Mouse (Mus musculus) embryonic stem cell, embryonic (primary cell): Measurements from ENCODE around the gene Lsm4.

ENCODE experiments used
- CTCF ChIA-PET, 4 experiments: fragments of 300-600 bp in 2 of 4; fragments of 350-600 bp in 2 of 4; sonication (Branson Sonifier 250); formaldehyde crosslinking; loops; one replicate each; lab custom pipeline; 2022; ENCODE audit warnings: inconsistent platforms in 2 of 4; lab: Charles Lee
- POLR2A ChIA-PET, 4 experiments: fragments of 300-600 bp in 2 of 4; fragments of 350-600 bp in 2 of 4; sonication (Branson Sonifier 250); formaldehyde crosslinking; loops; one replicate each; lab custom pipeline; 2022; ENCODE audit warnings: antibody characterized with exemption in 4 of 4, inconsistent platforms in 1 of 4; lab: Charles Lee

The Lsm4 gene

GRCm38 (mm10) chr8:70678679-70679078, 5.6 kb downstream of the Lsm4 start:
- ChIA-PET POLR2A (interaction anchor here in 3 of 4 experiments (1.0 to 21.3 kb wide), 10 partner anchors 10 to 161 kb away, joined by 3 to 1467 read pairs (median 7); partner anchors contain the start of genes Jund (in 3 of the 3), Iqcn (in 2 of the 3), Arrdc2 (in 1 of the 3) and Pgpep1 (in 1 of the 3)), CTCF (interaction anchor here in 1 of 4 experiments (0.6 kb wide), 2 partner anchors 116 to 166 kb away, joined by 3 read pairs; no protein-coding TSS in a partner anchor)

DNA sequence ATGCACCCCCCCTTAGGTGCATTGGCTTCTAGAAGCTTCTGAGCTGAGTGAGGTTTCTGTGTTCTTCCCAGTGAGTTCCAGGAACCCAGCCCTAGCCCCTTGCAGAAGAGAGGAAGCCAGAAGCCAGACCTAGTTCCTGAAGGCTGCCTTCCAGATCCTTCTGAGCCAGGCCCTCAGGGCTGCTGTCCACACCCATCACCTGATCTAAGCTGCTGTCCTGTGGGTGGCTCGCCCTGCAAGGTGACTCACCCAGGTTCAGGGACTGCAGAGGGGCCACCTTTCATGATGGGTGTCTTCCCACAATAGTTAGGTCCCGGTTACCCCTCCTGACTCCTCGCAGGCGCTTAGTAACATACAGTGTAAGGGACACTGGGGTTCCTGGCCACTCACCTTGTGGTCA, 6.4 kb downstream of the Lsm4 start:
- ChIA-PET CTCF (interaction anchor here in 2 of 4 experiments (0.6 to 1.4 kb wide), 2 partner anchors 11 kb away, joined by 3 to 4 read pairs; no protein-coding TSS in a partner anchor), POLR2A (interaction anchor here (1.0 to 21.3 kb wide), 15 partner anchors 10 to 160 kb away, joined by 3 to 1467 read pairs (median 5); partner anchors contain the start of genes Jund (in 3 of the 4), Iqcn (in 2 of the 4), Arrdc2 (in 1 of the 4) and Pgpep1 (in 1 of the 4))

DNA sequence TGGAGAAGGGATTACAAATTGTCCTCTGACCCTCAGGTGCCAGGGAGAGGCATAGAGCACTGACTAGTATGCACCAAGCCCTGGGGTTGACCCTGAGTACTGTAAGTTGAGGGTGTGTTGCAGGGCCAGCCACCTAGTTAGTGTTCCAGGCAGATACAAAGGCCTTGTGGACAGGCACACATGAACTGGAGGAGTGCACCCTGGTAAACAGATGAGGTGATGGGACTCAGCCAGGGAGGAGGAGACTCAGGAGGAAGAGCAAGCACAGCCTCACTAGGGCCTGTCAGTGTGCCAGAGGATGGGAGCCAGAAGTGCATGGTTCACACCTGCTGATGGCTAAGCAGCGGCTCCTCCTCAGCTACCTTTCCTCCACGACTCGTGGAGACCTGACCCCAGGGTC, 7.0 kb downstream of the Lsm4 start:
- POLR2A ChIA-PET: interaction anchor here (0.6 to 21.3 kb wide), 11 partner anchors 11 to 159 kb away, joined by 3 to 1467 read pairs (median 5); partner anchors contain the start of genes Jund (in 3 of the 4), Iqcn (in 2 of the 4), Arrdc2 (in 1 of the 4) and Pgpep1 (in 1 of the 4)

GRCm38 (mm10) chr8:70681410-70681809, 8.4 kb downstream of the Lsm4 start:
- ChIA-PET POLR2A (interaction anchor here in 3 of 4 experiments (0.6 to 24.5 kb wide), 9 partner anchors 1 to 182 kb away, joined by 3 to 1467 read pairs (median 18); partner anchors contain the start of genes Iqcn (in 2 of the 3), Jund (in 2 of the 3), Lsm4 (in 2 of the 3) and Pgpep1 (in 2 of the 3)), CTCF (interaction anchor here in 3 of 4 experiments (0.7 to 1.1 kb wide), 4 partner anchors 9 to 28 kb away, joined by 3 to 10 read pairs (median 3); partner anchors contain the start of gene Lsm4 (in 1 of the 3))

More for the DNA sequence above, 7.0 kb downstream of the Lsm4 start:
- CTCF ChIA-PET: interaction anchor here in 1 of 4 experiments (1.4 kb wide), 1 partner anchor 11 kb away, joined by 4 read pairs; no protein-coding TSS in a partner anchor

DNA sequence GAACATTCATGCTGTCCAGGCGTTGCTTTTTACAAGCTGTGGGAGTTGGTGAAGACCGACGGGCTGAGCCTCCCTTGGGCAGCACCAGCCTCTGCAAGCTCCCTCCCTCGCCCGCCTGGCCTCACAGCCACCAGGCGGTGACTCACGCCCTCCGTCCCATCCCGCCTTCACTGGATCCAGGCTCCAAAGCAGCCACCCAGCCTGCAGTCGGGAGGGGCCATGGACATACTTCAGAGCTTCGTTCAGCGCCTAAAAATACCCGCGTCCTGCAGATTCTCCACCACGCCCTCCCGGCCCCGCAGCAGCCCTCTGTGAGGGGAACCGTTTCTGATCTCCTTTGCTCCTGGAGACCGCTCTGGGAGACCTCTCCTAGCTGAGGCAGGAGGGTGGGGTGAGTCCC, 9.1 kb downstream of the Lsm4 start:
- POLR2A ChIA-PET: interaction anchor here (0.5 to 24.5 kb wide), 36 partner anchors 2 to 1887 kb away, joined by 3 to 1467 read pairs (median 4); partner anchors contain the start of genes Lsm4 (in 4 of the 4), Jund (in 3 of the 4), Pgpep1 (in 3 of the 4) and Arrdc2 (in 2 of the 4)
- CTCF ChIA-PET: interaction anchor here in 3 of 4 experiments (0.6 to 1.8 kb wide), 9 partner anchors 9 to 683 kb away, joined by 3 to 10 read pairs (median 3); partner anchors contain the start of genes Gm3336 (in 2 of the 3) and Lsm4 (in 2 of the 3)

DNA sequence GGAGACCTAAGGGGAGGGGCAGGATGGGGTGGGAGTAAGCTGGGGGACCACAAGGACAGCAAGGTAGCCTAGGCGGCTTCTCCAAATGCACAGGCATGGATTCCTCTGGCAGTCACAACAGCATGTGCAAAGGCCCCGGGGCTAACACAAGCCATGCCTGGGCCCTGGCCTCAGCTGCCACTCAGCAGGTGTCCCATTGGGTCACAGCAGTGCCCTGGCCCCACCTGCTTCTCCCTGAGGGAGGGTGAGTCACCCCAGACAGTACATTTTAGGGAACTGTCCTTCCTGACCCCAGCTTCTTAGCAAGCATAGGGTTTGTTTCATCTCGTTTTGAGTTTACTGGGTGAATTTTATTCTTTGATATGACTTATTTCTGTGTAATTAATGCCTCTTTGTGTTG, 9.6 kb downstream of the Lsm4 start:
- POLR2A ChIA-PET: interaction anchor here (0.5 to 24.5 kb wide), 34 partner anchors 3 to 1888 kb away, joined by 3 to 1467 read pairs (median 4); partner anchors contain the start of genes Lsm4 (in 4 of the 4), Jund (in 3 of the 4), Pgpep1 (in 3 of the 4) and Arrdc2 (in 2 of the 4)
- CTCF ChIA-PET: interaction anchor here in 3 of 4 experiments (0.6 to 1.8 kb wide), 8 partner anchors 10 to 36 kb away, joined by 3 to 10 read pairs (median 3); partner anchors contain the start of genes Lsm4 (in 3 of the 3) and Gm3336 (in 2 of the 3)

DNA sequence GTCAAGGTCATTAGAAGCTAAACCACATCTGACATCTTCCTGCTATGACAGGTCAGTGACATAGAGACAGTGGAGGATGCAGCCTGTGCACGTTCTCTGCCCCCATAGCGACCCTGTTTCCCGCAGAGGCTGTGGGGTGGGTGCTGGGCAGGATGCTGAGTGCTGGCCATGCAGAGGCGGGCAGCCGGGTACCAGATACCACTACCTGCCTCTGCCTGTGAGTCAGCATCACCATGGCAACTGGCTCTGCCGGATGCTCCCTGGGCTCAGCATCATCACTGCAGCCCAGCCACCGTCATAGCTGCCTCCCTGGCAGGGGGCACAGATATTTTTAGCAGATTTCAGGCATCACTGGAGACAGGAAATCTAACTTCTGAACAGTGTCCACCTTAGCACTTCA, 11.2 kb downstream of the Lsm4 start:
- POLR2A ChIA-PET: interaction anchor here in 3 of 4 experiments (1.1 to 24.5 kb wide), 10 partner anchors 4 to 155 kb away, joined by 4 to 1467 read pairs (median 28); partner anchors contain the start of genes Jund (in 3 of the 3), Lsm4 (in 3 of the 3), Iqcn (in 2 of the 3) and Arrdc2 (in 1 of the 3)
- CTCF ChIA-PET: interaction anchor here in 2 of 4 experiments (1.5 to 1.8 kb wide), 2 partner anchors 12 to 54 kb away, joined by 3 to 4 read pairs; partner anchors contain the start of gene Lsm4 (in 1 of the 2)

- ChIA-PET POLR2A (interaction anchor here in 3 of 4 experiments (0.6 to 24.5 kb wide), 6 partner anchors 6 to 167 kb away, joined by 3 to 1467 read pairs (median 196); partner anchors contain the start of genes Jund (in 3 of the 3), Iqcn (in 2 of the 3) and Lsm4 (in 2 of the 3)), CTCF (no interaction called here)
These were observed 14.5 kb downstream of the Lsm4 start for GRCm38 (mm10) chr8:70687576-70687975.

DNA sequence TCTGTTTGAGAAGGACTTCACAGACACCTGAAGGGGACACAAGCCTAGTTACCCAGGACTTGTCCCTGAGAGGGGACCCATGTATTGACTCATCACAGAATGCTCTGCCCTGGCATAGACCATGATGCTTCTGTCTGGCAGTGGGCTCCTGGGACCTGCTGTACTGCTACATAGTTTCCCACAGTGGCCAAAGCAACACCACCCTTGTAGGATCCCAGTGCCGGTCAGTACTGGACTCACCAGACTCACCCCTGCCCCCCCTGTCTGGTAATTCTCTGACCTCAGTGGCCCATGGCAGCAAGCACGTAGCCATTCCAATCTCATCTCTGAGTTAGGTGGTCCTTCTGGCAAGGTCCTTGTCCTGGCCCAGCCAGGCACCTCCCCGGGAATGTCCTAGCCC, 15.1 kb downstream of the Lsm4 start:
- POLR2A ChIA-PET: interaction anchor here in 3 of 4 experiments (1.6 to 24.5 kb wide), 7 partner anchors 6 to 176 kb away, joined by 4 to 1467 read pairs (median 127); partner anchors contain the start of genes Jund (in 3 of the 3), Iqcn (in 2 of the 3) and Lsm4 (in 2 of the 3)
- CTCF ChIA-PET: no interaction called here

- POLR2A ChIA-PET: interaction anchor here in 3 of 4 experiments (0.6 to 24.5 kb wide), 17 partner anchors 4 to 715 kb away, joined by 3 to 1467 read pairs (median 5); partner anchors contain the start of genes Jund (in 3 of the 3), Lsm4 (in 3 of the 3), Iqcn (in 2 of the 3) and Pgpep1 (in 2 of the 3)
These were observed 16.9 kb downstream of the Lsm4 start for GRCm38 (mm10) chr8:70689892-70690390.

GRCm38 (mm10) chr8:70691230-70691629, 18.2 kb downstream of the Lsm4 start:
- POLR2A ChIA-PET: interaction anchor here in 3 of 4 experiments (0.6 to 24.5 kb wide), 38 partner anchors 7 to 897 kb away, joined by 3 to 1467 read pairs (median 5); partner anchors contain the start of genes Lsm4 (in 3 of the 3), Arrdc2 (in 2 of the 3), Pgpep1 (in 2 of the 3) and Gm3336 (in 1 of the 3)
- CTCF ChIA-PET: interaction anchor here in 2 of 4 experiments (1.0 to 1.3 kb wide), 4 partner anchors 16 to 62 kb away, joined by 3 to 7 read pairs (median 4); partner anchors contain the start of gene Lsm4 (in 1 of the 2)

More at GRCm38 (mm10) chr8:70689892-70690390, 16.9 kb downstream of the Lsm4 start:
- CTCF ChIA-PET: interaction anchor here in 1 of 4 experiments (0.5 kb wide), 1 partner anchor 140 kb away, joined by 4 read pairs; no protein-coding TSS in a partner anchor

DNA sequence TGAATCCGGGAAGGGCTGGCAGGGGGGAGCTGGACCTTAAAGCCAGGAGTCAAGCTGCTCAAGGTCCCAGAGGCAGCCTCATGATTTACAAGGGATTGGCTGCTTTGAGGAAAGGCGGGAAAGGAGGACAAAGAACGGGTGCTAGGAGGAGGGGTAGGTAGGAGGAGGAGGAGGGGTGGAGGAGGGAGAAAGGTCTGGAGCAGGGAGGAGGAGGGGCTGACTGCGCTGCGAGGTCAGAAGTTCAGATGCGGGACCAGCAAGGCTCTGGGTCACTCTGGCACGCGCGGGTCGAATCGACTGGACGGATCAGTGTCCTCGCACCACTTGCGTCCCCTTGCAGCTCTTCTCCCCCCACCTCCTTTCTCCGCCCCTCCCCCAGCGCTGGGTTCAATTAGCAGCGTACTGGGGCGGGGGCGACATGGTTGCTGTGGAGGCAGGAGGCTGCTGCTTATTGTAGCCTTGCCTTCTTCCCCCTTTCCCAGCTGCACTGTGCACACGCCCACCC, 18.7 kb downstream of the Lsm4 start:
- ChIA-PET CTCF (interaction anchor here in 2 of 4 experiments (1.0 to 1.3 kb wide), 4 partner anchors 17 to 62 kb away, joined by 3 to 7 read pairs (median 4); partner anchors contain the start of gene Lsm4 (in 1 of the 2)), POLR2A (interaction anchor here in 3 of 4 experiments (0.6 to 24.5 kb wide), 42 partner anchors 7 to 897 kb away, joined by 3 to 1467 read pairs (median 4); partner anchors contain the start of genes Lsm4 (in 3 of the 3), Arrdc2 (in 2 of the 3), Pgpep1 (in 2 of the 3) and Gm3336 (in 1 of the 3))

DNA sequence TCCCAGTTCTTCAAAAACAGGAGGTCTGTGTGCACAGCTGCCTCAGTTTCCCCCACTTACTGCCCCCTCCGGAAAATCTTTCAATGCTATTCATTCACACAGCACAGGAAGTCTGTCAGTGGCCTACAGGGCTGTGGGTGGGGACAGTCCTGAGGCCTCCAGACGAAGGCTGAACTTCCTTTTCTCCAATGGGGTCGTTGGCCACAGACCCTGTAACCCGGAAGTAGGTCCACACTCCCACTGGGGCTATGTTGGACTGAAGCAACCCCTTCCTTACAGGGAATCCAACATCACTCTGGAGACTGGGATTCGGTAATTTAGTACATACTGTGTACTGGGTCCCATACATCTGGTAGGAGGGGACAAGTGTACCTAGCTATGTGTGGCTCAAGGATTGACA, 20.6 kb downstream of the Lsm4 start:
- CTCF ChIA-PET: interaction anchor here in 3 of 4 experiments (0.6 to 1.2 kb wide), 4 partner anchors 20 to 179 kb away, joined by 3 to 4 read pairs (median 4); partner anchors contain the start of gene Lsm4 (in 1 of the 3)
- POLR2A ChIA-PET: interaction anchor here (0.6 to 24.5 kb wide), 13 partner anchors 9 to 977 kb away, joined by 3 to 1467 read pairs (median 4); partner anchors contain the start of genes Lsm4 (in 4 of the 4), Arrdc2 (in 2 of the 4) and Mast3 (in 1 of the 4)

DNA sequence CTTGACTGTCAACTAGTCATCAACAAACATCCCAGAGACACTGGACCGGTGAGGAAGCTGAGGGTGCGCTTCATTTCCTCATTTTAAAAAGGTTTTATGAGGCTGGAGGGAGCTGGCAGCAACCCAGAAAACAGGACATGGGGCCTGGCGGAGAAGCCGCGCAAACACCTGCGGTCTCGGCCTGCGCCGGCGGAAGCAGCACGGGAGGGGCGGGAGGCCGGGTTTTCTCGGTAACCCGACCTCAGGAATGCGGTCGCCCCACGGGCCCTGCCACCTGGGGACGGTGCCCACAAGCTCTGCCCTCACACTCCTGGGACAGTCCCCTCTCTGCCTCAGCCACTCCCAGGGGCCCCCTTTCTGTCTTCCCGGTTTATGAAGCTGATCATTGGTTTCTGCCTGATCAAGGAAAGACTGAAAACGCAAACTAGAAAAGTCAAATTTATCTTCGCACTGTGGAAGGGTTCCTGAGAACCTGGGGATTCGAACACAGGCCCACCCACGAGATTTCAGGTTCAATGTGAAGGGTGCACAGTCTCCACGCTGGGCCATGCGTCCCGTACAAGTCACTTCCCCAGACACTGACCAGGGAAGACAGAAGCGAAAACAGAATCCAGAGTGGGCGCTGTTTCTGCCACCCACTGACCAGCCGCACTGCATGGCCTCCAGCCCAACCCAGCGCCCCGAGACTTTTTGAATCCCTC, 22.4 kb downstream of the Lsm4 start:
- CTCF ChIA-PET: interaction anchor here in 1 of 4 experiments (1.5 to 7.5 kb wide), 2 partner anchors 22 to 56 kb away, joined by 8 to 93 read pairs; partner anchors contain the start of gene Lsm4
- POLR2A ChIA-PET: interaction anchor here (0.8 to 24.5 kb wide), 44 partner anchors 9 to 198 kb away, joined by 3 to 1467 read pairs (median 16); partner anchors contain the start of genes Lsm4 (in 4 of the 4), Mpv17l2 (in 3 of the 4), Arrdc2 (in 2 of the 4) and Pgpep1 (in 2 of the 4)

DNA sequence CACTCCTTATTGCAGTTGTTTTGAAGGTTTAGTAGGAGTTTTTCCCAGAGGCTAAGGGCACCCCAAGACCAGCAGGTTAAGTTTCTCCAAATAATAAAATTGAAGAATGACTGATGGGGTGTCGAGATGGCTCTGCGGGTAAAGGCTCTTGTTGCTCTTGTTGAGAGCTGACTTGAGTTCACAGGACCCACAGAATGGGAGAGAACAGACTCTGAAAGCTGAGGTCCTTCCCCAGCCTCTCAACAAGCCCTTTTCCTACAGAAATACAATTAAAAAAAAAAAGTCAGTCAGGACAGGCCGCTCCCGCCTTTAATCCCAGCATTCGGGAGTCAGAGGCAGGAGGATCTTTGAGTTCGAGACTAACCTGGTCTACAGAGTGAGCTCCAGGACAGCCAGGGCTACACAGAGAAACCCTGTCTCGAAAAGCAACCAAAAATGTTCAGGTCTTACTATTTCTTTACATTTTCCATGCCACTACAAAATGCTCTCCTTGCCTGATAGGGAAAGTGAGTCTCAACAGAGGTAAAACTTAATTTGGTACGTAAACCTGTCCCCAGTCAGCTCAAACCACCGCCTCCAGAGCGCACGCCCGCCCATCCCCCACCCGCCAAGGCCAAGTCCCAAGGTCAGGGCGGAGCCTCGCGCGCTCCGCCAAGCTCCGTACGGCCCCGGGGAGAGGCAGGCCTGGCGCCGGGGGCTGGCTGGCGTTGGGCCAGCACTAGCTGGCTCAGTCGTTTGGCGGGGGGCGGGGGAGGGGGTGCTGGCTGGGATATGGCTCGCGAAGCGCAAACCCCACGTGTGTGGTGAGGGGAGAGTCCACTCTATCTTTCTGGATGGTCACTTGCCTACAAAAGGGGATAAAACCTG, 23.2 kb downstream of the Lsm4 start:
- ChIA-PET CTCF (interaction anchor here in 3 of 4 experiments (0.6 to 7.5 kb wide), 11 partner anchors 22 to 184 kb away, joined by 3 to 93 read pairs (median 5); partner anchors contain the start of genes Lsm4 (in 2 of the 3) and Rab3a (in 1 of the 3)), POLR2A (interaction anchor here (0.5 to 24.5 kb wide), 91 partner anchors 9 to 1089 kb away, joined by 3 to 1467 read pairs (median 5); partner anchors contain the start of genes Lsm4 (in 4 of the 4), Rab3a (in 4 of the 4), Arrdc2 (in 3 of the 4) and Mpv17l2 (in 3 of the 4))
